Mouse (Mus musculus): ENCODE results near the gene Ppy.

Ppy gene

GRCm38 (mm10) chr11:102101219-102101618 lies at the start of gene Ppy:
TSS of gene Ppy (minus strand) at chr11:102101319.
- in situ Hi-C loops (cut with MboI; ENCODE audit: low pct_unique_long_range_greater_than_20kb in 1 of 2, low sequenced_read_pairs in 2 of 2, unreplicated experiment in 1 of 2): loop anchor here (5.0 kb wide), 1 partner anchor 36 kb away; no protein-coding TSS in a partner anchor

- in situ Hi-C loops (cut with MboI; ENCODE audit: low pct_unique_long_range_greater_than_20kb in 1 of 2, low sequenced_read_pairs in 2 of 2, unreplicated experiment in 1 of 2): loop anchor here in 1 of 2 experiments (10.0 kb wide), 1 partner anchor 83 kb away; no protein-coding TSS in a partner anchor
Observed at GRCm38 (mm10) chr11:102147213-102147989, 46.3 kb upstream of the Ppy start.

- in situ Hi-C loops (cut with MboI; ENCODE audit: low pct_unique_long_range_greater_than_20kb in 1 of 2, low sequenced_read_pairs in 2 of 2, unreplicated experiment in 1 of 2): loop anchor here in 1 of 2 experiments (10.0 kb wide), 1 partner anchor 82 kb away; no protein-coding TSS in a partner anchor
Observed at GRCm38 (mm10) chr11:102146531-102146930, 45.4 kb upstream of the Ppy start.

DNA sequence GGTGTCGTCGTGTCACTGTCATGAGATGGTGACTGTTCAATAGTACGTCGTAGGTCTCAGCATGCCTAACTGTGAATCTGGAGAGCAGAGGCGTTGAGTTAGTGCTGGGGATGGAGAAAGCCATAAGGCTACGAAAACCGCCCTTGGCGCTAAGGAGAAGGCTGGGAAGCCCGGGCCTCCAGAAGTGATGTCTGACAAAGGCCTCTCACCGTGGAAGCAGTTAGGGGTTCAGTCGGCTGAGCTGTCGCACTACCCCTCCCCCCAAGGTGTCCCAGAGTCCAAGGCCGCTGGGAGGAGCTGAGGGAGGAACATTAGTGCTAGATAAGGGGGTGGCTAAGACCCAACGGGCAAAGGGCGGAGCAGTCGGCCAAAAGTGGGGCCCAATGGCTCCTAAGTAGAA lies 44.9 kb upstream of the Ppy start:
- in situ Hi-C loops (cut with MboI; ENCODE audit: low pct_unique_long_range_greater_than_20kb in 1 of 2, low sequenced_read_pairs in 2 of 2, unreplicated experiment in 1 of 2): loop anchor here in 1 of 2 experiments (10.0 kb wide), 1 partner anchor 81 kb away; no protein-coding TSS in a partner anchor

DNA sequence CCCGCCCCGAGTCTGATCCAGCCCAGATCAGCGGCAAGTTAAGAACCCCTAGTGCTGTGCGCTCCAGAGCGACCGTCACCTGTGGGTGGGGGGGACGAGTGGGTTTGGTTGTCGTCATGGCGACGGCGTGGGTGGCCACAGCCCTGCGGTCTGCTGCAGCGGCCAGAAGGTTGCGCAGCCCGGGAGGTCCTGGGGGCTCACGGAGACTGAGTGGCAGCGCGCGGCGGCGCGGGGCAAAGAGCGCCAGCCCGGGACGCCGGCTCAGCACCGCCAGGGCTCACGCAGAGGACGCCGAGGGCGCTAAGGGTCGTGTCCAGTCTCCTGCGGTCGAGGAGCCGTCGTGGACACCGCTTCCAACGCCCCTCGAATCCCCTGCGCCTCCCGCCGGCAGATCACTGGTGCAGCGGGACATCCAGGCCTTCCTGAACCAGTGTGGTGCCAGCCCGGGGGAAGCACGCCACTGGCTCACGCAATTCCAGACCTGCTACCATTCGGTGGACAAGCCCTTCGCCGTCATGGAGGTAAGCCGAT lies 44.4 kb upstream of the Ppy start, which contains the start of gene Nags:
Gene Nags (plus strand): TSS at position 43 of the 531 bp plus-strand sequence.
- in situ Hi-C loops (cut with MboI; ENCODE audit: low pct_unique_long_range_greater_than_20kb in 1 of 2, low sequenced_read_pairs in 2 of 2, unreplicated experiment in 1 of 2): loop anchor here in 1 of 2 experiments (10.0 kb wide), 1 partner anchor 81 kb away; no protein-coding TSS in a partner anchor

DNA sequence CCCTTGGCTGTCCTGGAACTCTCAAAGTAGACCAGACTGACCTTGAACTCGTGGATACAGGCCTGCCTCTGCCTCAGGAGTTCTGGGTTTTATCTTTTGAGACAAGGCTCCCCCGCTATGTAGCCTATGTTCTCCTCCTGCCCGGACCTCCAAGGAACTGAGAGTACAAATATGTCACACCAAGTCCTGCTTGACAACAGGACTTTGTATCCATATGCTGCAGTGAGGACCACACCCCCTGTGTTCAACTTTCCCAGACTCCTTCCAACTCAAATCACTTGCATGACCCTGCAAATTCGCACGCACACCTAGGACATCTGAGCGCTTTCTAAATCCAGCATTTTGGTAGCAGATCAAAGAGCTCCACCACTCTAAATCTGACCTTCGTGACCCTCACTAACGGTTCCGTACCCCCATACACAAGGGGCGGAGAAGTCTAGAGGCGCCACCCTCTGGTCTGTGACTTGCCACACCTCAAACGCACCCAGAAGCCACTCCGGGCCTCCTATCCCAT lies 43.9 kb upstream of the Ppy start:
- in situ Hi-C loops (cut with MboI; ENCODE audit: low pct_unique_long_range_greater_than_20kb in 1 of 2, low sequenced_read_pairs in 2 of 2, unreplicated experiment in 1 of 2): loop anchor here in 1 of 2 experiments (10.0 kb wide), 1 partner anchor 80 kb away; no protein-coding TSS in a partner anchor

- in situ Hi-C loops (cut with MboI; ENCODE audit: low pct_unique_long_range_greater_than_20kb in 1 of 2, low sequenced_read_pairs in 2 of 2, unreplicated experiment in 1 of 2): loop anchor here in 1 of 2 experiments (10.0 kb wide), 1 partner anchor 78 kb away; no protein-coding TSS in a partner anchor
Observed at GRCm38 (mm10) chr11:102142355-102142754, 41.2 kb upstream of the Ppy start.

GRCm38 (mm10) chr11:102140508-102140907 lies 39.4 kb upstream of the Ppy start:
- in situ Hi-C loops (cut with MboI; ENCODE audit: low pct_unique_long_range_greater_than_20kb in 1 of 2, low sequenced_read_pairs in 2 of 2, unreplicated experiment in 1 of 2): loop anchor here in 1 of 2 experiments (10.0 kb wide), 1 partner anchor 76 kb away; no protein-coding TSS in a partner anchor

DNA sequence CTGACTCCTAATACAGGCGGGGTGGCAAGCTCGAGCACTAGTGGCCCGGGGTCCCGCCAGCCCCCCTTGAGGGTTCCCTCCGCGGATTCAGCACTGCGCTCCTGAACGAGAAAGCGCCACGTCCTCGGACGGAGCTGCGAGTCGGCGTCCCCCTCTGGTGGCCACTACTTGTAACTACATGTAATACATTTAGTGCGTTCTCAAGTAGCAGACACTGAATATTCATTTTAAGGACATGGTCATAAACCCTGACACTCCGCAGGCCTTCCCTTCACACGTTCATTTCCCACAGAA lies 37.3 kb upstream of the Ppy start:
- in situ Hi-C loops (cut with MboI; ENCODE audit: low pct_unique_long_range_greater_than_20kb in 1 of 2, low sequenced_read_pairs in 2 of 2, unreplicated experiment in 1 of 2): loop anchor here (5.0 kb wide), 1 partner anchor 36 kb away; the partner anchor contains the start of gene Ppy (in 2 of the 2)

GRCm38 (mm10) chr11:102137625-102138446 lies 36.7 kb upstream of the Ppy start:
- in situ Hi-C loops (cut with MboI; ENCODE audit: low pct_unique_long_range_greater_than_20kb in 1 of 2, low sequenced_read_pairs in 2 of 2, unreplicated experiment in 1 of 2): loop anchor here (5.0 kb wide), 1 partner anchor 36 kb away; the partner anchor contains the start of gene Ppy (in 2 of the 2)

GRCm38 (mm10) chr11:102134516-102134915 lies 33.4 kb upstream of the Ppy start:
- in situ Hi-C loops (cut with MboI; ENCODE audit: low pct_unique_long_range_greater_than_20kb in 1 of 2, low sequenced_read_pairs in 2 of 2, unreplicated experiment in 1 of 2): no loop called here

GRCm38 (mm10) chr11:102117386-102117785 lies 16.3 kb upstream of the Ppy start:
- in situ Hi-C loops (cut with MboI; ENCODE audit: low pct_unique_long_range_greater_than_20kb in 1 of 2, low sequenced_read_pairs in 2 of 2, unreplicated experiment in 1 of 2): no loop called here

DNA sequence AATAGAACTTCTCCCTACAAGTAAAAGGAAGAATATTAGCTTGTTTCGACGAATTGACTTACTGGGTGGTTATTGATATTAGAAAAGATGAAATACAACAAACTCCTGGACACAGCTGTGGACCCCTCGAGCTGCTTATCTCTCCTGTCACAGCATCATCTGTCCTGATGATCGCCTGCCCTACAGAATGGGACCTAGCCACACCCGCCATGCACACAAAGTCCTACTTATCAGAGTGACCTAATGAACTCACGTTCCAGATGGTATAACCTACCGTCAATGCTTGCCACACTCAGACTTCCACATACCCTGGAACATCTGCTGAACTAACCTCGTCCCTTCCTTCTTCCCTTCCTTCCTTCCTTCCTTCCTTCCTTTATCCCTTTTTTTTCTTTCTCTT lies 15.1 kb upstream of the Ppy start:
- in situ Hi-C loops (cut with MboI; ENCODE audit: low pct_unique_long_range_greater_than_20kb in 1 of 2, low sequenced_read_pairs in 2 of 2, unreplicated experiment in 1 of 2): no loop called here

DNA sequence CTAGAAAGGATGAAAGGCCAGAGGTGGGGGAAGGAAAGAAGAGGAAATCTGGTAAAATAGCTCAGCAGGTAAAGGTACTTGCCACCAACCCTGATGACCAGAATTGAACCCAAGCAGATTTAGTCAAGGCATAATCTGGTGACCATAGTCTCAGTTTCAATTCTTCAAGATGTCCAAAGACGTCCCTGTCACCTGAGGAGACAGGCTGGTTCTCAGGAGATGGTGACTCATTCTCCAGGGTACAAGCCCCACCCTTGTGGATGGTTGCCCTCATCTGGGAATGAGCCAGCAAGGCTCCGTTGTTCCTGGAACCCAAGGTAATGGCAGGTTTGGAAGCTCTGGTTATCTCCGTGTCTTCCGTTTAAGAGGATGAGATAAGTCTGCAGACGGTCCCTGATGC lies 10.5 kb upstream of the Ppy start:
- in situ Hi-C loops (cut with MboI; ENCODE audit: low pct_unique_long_range_greater_than_20kb in 1 of 2, low sequenced_read_pairs in 2 of 2, unreplicated experiment in 1 of 2): no loop called here

GRCm38 (mm10) chr11:102107732-102108131 lies 6.6 kb upstream of the Ppy start, which contains the start of gene Pyy:
TSS of gene Pyy (minus strand) at chr11:102107832.
- in situ Hi-C loops (cut with MboI; ENCODE audit: low pct_unique_long_range_greater_than_20kb in 1 of 2, low sequenced_read_pairs in 2 of 2, unreplicated experiment in 1 of 2): no loop called here

DNA sequence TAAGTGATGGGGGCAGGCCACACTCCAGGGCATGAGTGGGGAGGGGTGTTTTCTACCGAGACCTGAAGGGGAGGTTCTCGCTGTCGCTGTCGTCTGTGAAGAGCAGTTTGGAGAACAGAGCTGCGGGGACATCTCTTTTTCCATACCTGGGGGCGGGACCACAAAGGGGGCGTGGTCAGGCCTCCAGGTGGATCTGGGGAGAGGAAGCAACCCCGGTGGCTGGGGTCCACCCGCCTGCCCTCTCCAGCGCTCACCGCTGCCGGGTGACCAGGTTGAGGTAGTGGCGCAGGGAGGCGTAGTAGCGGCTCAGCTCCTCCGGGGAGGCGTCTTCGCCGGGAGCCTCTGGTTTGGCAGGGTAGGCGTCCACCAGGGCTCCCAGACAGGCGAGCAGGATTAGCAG lies 5.8 kb upstream of the Ppy start:
- in situ Hi-C loops (cut with MboI; ENCODE audit: low pct_unique_long_range_greater_than_20kb in 1 of 2, low sequenced_read_pairs in 2 of 2, unreplicated experiment in 1 of 2): no loop called here

DNA sequence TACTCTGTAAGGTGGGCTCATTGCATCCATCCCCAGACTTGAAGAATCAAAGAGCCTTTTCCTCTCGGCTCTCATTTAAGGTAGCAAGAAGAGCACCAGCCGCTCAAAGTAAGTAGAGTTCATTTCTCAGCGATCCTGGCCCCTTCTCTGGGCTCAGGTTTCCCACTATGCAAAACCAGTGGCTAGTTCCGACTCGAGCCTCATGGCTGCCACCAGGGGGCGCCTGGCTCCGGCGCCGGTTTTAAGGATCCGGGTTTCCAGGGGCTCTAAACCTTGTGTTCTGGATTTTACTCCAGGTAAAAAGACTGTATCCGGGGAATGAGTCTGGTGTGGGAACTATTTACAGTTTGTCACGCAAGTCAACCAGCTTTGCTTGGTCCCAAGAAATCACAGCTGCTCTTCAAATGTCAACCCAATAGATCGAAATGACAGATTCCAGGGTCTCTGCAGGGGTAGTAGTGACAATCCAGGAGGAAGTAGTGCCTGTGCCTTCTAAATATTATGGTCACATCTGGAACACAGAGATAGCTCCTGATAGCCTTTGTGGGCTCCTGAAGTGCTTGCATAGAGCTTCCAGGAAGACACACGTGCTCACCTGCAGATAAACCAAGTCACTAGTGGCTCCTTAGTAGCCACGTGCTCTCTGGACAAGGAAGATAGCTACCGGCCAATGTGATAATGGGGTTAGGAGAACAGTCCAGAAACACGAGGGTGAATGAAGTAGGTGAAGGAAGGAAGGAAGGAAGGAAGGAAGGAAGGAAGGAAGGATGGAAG lies 1.6 kb upstream of the Ppy start:
- in situ Hi-C loops (cut with MboI; ENCODE audit: low pct_unique_long_range_greater_than_20kb in 1 of 2, low sequenced_read_pairs in 2 of 2, unreplicated experiment in 1 of 2): loop anchor here (5.0 kb wide), 1 partner anchor 35 kb away; no protein-coding TSS in a partner anchor
